Mouse (Mus musculus): ENCODE measurements around the gene Fgd5. TPM values are rescaled to one million over a fixed set of nuclear protein-coding genes. Genes with fewer than 3 reads are reported as not detected.
"Not testable (repeated sequence)": the region's sequence is repeated elsewhere in the genome, so short reads cannot be mapped to it uniquely, and the experiment has no call there.

Fgd5 gene
- total RNA-seq, 4 experiments from 2014 or later, result 11.2 to 22.4 (median 19.7) TPM

DNA sequence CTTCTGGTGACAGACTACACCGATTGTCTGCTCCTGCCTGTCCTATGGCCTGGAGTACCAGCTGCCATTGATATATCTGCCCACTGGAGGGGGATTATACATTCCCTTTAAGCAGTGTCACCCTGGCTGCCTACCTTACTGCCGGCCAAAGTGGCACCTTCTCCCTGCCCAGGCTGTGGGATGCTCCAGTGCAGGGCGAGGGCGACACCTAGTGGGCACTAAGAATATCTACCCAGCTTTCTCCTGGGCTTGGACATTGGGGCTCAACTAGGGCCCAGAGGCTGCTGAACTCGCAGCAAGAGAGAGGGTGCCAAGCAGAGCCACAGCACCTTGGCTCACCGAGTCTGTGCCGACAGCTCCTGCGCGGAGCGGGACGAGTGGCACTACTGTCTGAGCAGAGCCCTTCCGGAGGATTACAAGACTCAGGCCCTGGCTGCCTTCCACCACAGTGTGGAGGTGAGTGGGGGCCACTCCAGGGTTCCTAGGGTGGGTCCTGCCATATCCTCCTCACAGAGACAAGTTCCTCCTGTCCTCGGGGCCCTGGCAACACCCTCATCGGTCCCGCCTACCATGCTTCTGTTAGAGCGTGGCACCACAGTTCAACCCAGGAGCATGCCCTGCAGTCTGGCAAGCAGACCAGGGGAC lies 88.6 kb downstream of the Fgd5 start:
- DNase-seq, result peak; percentile 58

DNA sequence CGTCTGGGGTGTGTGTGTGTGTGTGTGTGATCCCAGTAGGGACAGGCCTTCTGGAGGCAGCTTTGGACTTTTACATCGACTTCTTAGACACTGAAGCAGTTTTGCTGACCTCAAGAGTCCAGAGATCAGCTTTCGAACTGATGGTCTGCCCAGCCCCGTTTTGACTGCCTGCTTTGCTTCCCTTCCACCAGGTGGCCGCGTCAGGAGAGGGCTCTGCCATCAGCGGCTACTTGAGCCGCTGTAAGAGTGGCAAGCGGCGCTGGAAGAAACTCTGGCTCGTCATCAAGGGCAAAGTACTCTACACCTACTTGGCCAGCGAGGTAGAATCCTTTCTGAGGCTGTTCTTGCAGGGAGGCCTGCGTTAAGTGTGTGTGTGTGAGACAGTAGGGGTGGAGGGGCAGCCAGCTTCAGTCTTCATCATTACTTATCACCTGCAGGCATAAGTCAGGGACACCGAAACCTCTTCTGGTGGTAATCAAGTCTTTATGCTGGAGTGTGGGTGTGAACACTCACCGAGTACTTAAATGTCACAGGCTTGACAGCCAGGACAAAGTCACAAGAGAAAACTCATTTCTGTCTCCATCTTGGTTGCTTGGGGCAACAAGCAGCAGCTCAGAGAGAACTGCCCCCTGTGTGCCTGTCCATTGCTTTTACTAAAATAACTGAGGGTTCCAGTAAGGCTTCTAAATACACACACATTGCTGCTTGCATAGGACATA lies 92.6 kb downstream of the Fgd5 start:
- no peak for DNase-seq

DNA sequence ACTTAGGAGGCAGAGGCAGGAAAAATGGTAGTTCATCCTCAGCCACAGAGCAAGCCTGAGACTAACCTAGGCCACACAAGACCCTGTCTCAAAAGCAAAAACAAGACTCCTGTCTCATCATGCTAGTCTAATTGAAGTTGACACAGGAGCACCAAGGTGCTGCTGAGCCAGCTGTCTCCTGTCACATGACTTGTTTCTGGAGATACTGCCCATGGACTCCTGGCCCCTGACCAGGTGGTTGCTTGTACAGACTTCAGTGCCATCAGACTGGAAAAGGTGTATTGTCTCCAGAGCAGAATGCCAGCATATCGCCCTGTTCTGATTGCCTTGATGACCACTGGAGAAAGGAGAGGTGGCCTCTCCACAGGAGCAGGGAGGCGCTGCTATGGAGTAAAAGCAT lies 102.1 kb downstream of the Fgd5 start:
- DNase-seq, result no peak

DNA sequence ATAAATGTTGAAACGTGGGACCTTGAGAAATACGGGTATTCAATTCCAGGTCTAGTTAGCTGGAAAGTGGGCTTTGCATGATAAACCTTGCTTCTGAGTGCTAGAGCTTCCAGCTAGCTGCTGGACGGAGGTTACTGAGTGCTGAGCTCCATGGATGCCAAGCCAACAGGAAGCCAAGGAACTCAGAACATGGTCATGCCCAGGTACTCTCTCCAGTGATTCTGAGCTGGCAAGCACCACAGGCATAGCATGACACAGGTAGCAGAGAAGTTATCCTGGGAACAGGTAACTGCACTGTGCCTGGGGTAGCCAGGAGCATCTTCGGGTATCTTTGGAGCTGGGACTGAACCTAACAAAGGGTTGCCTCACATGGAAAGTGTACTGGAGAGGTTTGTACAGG lies 104.1 kb downstream of the Fgd5 start:
- DNase-seq, result no peak

DNA sequence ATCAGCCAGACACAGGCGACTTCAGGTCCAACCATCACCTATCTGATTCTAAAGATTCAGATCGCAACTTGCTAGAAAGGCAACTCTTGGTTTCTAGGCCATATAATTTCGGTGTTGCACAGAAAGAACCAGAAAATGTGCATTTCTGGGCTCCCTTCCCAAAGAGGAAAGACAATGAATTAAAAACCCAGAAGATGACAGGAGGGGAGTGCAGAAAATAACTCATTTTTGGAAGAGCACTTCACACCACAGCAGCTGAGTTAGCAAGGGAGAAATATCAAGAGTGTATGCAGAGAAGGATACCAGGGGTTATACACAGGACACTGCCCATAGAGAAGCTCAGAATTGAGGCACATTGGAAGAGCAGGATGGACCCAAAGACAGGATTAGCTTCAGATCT lies 106.3 kb downstream of the Fgd5 start:
- DNase-seq, result no peak

DNA sequence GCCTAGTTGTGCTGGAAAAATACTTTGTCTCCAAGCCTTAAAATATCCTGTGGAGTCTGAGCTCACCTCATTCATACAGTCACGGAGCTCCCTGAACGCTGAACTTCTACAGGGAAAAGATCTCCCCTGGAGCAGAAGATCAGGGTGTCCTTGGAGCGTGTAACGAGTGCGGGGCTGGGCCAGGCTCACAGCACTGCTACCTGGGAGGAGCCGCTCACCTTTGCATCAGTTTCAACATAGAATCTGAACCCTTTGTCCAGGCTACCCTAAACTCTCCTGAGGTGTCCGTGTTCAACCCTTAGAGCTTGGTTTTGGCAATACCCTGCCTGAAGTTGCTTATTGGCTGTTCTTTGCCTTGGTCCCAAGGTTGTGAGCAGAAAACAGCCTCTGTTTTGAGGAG lies 110.5 kb downstream of the Fgd5 start:
- not testable (repeated sequence) for DNase-seq

DNA sequence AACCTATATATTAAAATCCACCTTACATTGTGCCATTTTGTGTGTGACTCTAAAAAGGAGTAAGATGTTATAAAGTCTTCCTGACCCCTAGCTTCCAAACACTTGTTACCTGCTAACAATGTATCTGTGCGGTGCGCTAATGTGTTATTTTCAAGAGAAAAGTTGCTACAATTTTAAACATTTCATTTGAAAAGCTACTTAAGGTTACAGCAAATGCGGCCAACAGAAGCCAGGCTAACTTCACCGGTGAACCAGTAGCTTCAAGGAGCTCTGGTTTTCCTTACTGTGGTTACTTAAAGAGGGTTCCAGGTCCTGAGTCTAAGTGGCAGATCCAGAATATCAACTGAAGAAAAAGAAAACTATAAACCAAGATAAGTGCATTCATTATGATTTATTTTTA lies 111.3 kb downstream of the Fgd5 start:
- no peak for DNase-seq

DNA sequence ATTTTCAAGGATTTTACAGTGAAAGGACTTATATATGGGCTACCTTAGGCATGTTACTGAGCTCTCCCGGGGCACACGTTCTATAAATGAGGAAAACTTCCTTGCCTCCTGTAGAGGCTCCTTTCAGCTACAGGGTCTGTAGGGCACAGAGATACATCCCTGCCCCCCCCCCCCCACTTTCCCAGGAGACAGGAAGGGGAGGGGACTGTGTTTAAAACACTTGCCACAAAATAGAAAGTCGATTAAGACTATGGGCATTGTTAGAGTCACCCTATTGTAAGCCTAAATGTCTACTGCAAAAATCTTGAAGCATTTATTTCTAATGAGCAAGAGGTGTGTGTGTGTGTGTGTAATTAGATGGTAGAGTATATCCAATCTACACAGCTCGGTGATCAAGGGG lies 111.8 kb downstream of the Fgd5 start:
- DNase-seq, result no peak

DNA sequence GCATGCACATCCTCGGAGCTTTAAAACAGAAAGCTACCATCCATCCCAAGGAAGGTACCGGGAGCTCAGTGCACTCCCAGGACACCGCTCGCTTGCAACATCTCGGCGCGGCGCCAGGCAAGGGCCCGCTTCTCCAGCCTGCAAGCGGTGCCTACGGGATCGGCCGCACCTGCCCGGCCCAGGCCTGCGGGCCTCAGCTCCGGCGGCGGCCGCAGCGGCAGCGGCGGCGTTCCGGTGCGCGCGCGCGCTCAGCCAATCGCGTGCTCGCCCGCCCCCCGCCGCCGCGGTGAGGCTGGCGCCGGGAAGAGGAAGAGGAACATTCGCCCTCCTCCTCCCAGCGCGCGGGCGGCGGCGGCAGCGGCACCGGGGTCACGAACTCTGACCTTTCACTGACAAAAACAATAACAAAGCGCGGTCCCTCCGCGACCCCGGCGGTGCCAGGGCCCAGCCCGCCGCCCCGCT lies 112.5 kb downstream of the Fgd5 start, which contains the start of gene Nr2c2:
Gene Nr2c2, plus strand, starts transcription at position 261 of the 462 bp plus-strand sequence.
- DNase-seq, result peak; percentile 83

DNA sequence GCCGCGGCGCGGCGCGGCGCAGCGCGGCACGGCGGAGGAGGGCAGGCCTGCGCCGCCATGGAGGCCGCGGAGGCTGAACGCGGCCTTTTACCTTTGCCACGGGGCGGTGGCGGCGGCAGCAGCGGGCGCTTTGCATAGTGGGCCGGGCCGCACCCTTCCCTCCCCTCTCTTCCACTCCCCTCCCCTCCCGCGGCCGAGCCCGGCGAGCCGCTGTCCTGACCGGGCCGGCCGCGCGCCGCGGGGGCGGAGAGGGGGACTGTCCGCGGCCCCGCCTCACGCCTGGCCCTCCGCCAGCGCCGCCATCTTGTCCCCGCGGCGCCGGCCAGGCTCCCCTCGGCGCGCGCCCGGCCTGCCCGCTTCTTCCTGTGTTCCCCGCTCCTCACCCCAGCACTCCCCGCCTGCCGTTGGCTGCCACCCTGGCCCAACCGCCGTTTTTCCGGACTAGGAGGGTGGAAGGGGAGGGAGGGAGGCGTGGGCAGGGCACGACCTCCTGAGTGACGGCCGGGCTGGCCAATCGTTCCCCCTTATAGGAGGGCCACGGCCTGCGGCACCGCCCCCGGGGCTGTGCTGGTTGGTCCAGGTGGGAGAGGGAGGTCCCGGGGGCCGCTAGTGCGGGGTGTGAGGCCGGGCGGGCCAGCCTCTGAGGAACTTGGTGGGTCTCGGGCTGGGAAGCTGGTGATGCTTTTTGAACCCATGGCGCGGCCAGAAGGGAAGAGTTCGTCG lies 113.2 kb downstream of the Fgd5 start:
- DNase-seq, result peak; percentile 99

DNA sequence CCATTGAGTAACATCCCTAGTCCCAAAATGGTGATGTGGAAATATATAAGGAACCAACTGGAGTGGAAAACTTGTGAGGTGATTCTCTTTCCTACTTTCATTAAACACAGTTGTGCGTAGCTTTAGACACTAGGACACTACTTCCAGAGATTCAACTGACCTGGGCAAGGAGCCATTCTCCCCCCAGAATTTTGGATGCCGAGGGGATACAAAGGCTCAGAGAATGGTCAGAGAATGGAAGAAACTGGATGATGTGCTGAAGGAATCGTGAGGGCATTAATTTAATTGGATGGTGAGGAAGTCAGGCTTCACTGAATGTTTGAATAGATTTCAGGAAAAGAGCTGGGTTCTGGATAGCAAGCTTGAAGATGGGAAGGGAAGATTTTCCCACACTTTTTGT lies 114.1 kb downstream of the Fgd5 start:
- DNase-seq, result no peak

DNA sequence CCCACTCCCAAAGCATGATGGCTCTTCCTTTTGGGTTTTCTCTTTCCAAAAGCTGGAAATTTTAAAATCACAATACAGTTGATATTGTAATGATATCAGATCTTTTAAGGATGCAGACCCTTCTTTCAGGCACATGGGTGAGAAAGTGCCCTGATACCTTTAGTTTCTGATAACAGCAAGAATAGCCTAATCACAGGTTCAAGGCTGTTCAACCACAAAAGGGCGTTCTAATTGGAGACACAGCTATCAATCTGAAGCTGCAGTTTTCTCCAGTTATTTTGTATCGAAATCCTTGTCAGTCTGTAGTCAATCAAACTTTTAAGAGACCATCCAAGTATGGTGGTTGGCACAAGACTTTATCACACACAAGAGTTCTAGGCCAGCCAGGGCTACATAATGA lies 115.2 kb downstream of the Fgd5 start:
- DNase-seq, result no peak

DNA sequence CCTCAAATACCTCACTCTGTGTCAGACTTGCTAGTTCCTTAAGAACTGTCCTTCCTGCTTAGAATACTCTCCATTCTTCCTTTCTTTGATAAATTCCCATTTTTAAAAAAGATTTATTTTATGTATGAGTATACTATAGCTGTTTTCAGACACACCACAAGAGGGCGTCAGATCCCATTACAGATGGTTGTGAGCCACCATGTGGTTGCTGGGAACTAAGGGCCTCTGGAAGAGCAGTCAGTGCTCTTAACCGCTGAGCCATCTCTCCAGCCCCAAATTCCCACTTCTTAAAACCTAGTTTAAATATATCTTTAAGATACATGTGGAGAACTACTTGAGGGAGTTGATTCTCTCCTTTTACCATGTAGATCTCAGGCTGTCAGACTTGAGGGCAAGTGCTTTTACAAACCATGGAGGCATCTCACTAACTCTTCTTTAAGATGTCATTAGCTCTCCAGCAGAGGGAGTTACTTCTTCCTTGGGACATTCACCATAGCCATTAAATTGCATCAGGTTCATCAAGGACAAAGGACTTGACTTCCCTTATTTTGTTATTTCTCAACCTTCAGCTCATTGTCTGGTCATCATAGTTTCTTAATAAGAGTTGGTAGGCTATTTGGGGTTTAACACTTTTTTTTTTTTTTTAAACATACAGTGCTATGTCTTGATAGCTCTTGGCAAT lies 122.1 kb downstream of the Fgd5 start:
- no peak for DNase-seq

DNA sequence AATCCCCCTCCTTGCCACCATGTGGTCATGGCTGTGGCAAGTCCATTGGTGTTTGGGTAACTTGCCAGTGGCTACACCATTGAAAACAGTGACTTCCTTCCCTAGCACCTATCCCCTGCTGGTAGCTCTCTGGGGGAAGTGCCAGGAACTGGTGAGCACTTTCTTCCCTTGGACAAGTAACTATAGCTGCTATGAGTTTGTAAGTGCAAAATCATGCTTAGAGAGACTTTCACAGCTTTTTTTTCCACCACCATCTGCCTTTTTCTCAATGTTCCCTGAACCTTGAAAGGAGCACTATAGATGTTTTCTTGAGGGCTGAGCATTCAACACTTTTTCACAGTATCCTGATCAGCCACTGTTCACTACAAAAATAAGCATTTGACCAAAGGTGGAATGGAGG lies 145.9 kb downstream of the Fgd5 start:
- no peak for DNase-seq

Other genes with a start within 250 kb of the Fgd5 start
- 1 to 10 TPM; 3.0 to 4.7 (median 4.1) TPM for gene Grip2, start 151.6 kb upstream of the Fgd5 start, total RNA-seq (2022)
- gene Ccdc174, start 100.8 kb upstream of the Fgd5 start, total RNA-seq (2022), result 10 to 100 TPM; 33.4 to 61.1 (median 37.6) TPM
- 1 to 10 TPM; 2.0 to 4.0 (median 3.0) TPM for gene 4930590J08Rik, start 76.1 kb upstream of the Fgd5 start, total RNA-seq (2022)
- gene Nr2c2, start 112.5 kb downstream of the Fgd5 start, total RNA-seq (2022), result 10 to 100 TPM; 41.2 to 57.1 (median 45.4) TPM
- gene Mrps25, start 205.2 kb downstream of the Fgd5 start, total RNA-seq (2022), result 10 to 100 TPM; 43.4 to 63.1 (median 49.6) TPM
- gene Rbsn, start 236.0 kb downstream of the Fgd5 start, total RNA-seq (2022), result 10 to 100 TPM; 21.1 to 32.7 (median 28.3) TPM